Mouse (Mus musculus): ENCODE measurements around the gene Rnf145. TPM values are rescaled to one million over a fixed set of nuclear protein-coding genes. Genes with fewer than 3 reads are reported as not detected.

Rnf145 gene
- polyA plus RNA-seq, 1 experiment from 2014 or later = 102 TPM

DNA sequence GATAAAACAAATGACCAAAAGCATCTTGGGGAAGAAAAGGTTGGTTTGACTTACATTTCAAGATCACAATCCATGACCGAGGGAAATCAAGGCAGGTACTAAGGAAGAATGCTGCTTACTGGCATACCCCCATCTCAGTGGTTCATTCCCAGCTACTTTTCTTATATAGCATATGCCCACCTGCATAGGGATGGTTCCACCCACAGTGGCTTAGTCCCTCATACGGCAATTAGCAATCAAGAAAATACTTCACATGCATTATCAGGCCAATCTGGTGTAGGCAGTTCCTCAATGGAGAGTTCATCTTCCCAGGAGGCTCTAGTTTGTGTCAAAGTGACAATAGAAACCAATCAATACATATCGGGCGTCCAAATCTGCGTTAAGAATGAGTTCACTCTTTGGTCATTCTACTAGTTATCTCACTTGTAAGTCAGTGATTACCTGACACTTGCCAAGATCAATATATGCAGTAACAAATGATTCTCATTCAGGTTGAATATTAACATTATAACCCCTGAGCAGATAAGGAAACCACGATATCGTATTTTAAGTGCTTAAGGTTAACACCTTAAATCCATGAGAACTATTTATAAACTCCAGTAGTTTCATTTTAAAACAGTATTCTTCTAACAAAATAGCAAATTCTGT, 33.6 kb upstream of the Rnf145 start:
- Histone ChIP-seq H3K4me2 (ENCODE audit: low read length) (no peak overlapping the region), H3K27me3 (replicated peaks; ENCODE audit: control insufficient read depth, insufficient read depth, low read length) (no peaks in the 10 kb centered on the region), H3K36me3 (ENCODE audit: control insufficient read depth, insufficient read depth, low read length) (no peaks in the 10 kb centered on the region), H3K27ac (ENCODE audit: low read depth, low read length) (no peak overlapping the region), H3K4me1 (ENCODE audit: control insufficient read depth, insufficient read depth, low read length) (no peaks in the 10 kb centered on the region), H3K9me3 (replicated peaks; ENCODE audit: control insufficient read depth, low read length) (no peaks in the 10 kb centered on the region), H3K9ac (ENCODE audit: low read length) (no peak overlapping the region), H3K4me3 (ENCODE audit: low read depth, low read length) (no peak overlapping the region)
- WGBS = 92% methylated on average over 7 of the region's 7 CpGs
- ATAC-seq (no peak), DNase-seq (ENCODE audit: low spot score) (no peak)

DNA sequence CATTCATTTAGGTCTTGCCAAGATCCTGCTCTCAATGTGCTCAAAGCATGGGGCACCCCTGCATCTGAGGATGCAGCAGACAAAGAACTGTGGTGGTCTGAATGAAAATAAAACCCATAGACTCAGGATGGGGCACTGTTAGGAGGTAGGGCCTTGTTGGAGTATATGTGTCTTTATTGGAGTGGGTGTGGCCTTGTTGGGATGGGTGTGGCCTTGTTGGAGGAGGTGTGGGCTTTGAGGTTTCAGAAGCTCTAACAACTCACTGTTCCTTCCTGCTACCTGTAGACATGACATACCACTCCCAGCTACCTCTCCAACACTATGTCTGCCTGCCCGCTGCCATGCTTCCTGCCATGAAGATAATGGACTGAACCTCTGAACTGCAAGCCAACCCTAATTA, 29.6 kb upstream of the Rnf145 start:
- H3K27me3 ChIP-seq (replicated peaks; ENCODE audit: control insufficient read depth, insufficient read depth, low read length) = no peaks in the 10 kb centered on the region
- H3K9me3 ChIP-seq (replicated peaks; ENCODE audit: control insufficient read depth, low read length) = no peaks in the 10 kb centered on the region
- ATAC-seq (no peak), DNase-seq (ENCODE audit: low spot score) (no peak)
- H3K36me3 ChIP-seq (ENCODE audit: control insufficient read depth, insufficient read depth, low read length) = no peaks in the 10 kb centered on the region
- no peak overlapping the region for H3K9ac ChIP-seq (ENCODE audit: low read length)
- no peak overlapping the region for H3K4me2 ChIP-seq (ENCODE audit: low read length)
- H3K27ac ChIP-seq (ENCODE audit: low read depth, low read length) = no peak overlapping the region
- no peaks in the 10 kb centered on the region for H3K4me1 ChIP-seq (ENCODE audit: control insufficient read depth, insufficient read depth, low read length)
- 93% methylated on average over 1 of the region's 1 CpGs for WGBS
- no peak overlapping the region for H3K4me3 ChIP-seq (ENCODE audit: low read depth, low read length)

DNA sequence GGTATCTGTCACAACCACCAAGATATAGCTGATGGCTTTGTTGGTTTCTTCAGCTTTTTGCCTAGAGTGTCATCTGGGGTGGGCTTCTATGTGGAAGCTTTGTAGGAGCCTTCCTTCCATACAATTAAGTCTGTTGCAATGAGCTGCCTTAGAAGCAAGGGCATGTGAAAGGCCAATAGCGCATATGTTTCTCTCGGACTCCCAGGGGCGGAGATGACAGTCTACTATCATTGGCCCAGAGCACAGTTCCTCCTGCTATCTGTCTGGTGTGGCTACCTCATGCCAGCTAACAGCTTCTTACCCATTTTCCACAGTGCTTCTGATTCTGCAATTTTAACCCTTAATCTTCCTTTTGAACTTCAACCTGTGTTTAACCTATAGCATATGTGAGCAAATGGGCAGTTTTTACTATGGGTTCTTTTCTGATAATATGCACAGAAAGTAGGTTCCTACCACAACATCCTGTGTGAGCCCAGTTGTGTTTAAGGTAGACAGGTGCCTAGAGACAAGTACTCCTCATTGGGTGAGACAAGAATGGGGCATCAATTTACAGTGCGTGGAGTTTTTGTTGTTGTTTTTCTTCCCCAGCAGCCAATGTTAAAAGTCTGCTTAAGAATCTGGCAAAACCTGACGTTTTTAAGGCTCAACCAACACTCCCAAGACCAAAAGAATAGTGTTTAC, 24.0 kb upstream of the Rnf145 start:
- WGBS = 87% methylated on average over 5 of the region's 5 CpGs
- ATAC-seq (no peak), DNase-seq (ENCODE audit: low spot score) (no peak)

DNA sequence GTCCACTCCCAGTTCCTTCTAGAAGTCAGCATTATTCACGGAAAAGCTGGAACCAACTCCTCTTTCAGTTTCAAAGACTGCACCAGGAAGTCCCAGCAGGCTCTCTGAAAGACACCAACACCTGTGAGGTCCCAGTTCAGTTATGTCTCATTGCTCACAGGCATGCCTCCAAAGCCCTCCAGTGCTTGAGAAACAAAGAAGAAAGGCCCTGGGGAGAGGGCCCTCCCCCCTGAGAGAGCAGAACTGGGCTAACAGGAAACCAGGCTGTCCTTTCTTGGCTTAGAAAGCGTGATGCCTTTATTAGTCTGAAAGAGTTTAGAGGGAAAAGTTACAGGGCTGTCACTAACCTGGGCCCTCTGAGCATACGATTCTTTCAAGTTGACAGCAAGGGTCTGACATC, 22.5 kb upstream of the Rnf145 start:
- no peak for ATAC-seq
- H3K9me3 ChIP-seq (replicated peaks; ENCODE audit: control insufficient read depth, low read length) = no peaks in the 10 kb centered on the region
- no peak overlapping the region for H3K27ac ChIP-seq (ENCODE audit: low read depth, low read length)
- no peak overlapping the region for H3K9ac ChIP-seq (ENCODE audit: low read length)
- no peaks in the 10 kb centered on the region for H3K27me3 ChIP-seq (replicated peaks; ENCODE audit: control insufficient read depth, insufficient read depth, low read length)
- DNase-seq (ENCODE audit: low spot score) = no peak
- no peak overlapping the region for H3K4me3 ChIP-seq (ENCODE audit: low read depth, low read length)
- 58% methylated on average over 3 of the region's 3 CpGs for WGBS
- H3K4me2 ChIP-seq (ENCODE audit: low read length) = no peak overlapping the region
- no peaks in the 10 kb centered on the region for H3K4me1 ChIP-seq (ENCODE audit: control insufficient read depth, insufficient read depth, low read length)
- H3K36me3 ChIP-seq (ENCODE audit: control insufficient read depth, insufficient read depth, low read length) = no peaks in the 10 kb centered on the region

More for the DNA sequence above, 24.0 kb upstream of the Rnf145 start:
- Histone ChIP-seq H3K36me3 (ENCODE audit: control insufficient read depth, insufficient read depth, low read length) (no peaks in the 10 kb centered on the region), H3K9ac (ENCODE audit: low read length) (no peak overlapping the region), H3K4me2 (ENCODE audit: low read length) (no peak overlapping the region), H3K4me1 (ENCODE audit: control insufficient read depth, insufficient read depth, low read length) (no peaks in the 10 kb centered on the region), H3K27ac (ENCODE audit: low read depth, low read length) (no peak overlapping the region), H3K4me3 (ENCODE audit: low read depth, low read length) (no peak overlapping the region), H3K9me3 (replicated peaks; ENCODE audit: control insufficient read depth, low read length) (no peaks in the 10 kb centered on the region), H3K27me3 (replicated peaks; ENCODE audit: control insufficient read depth, insufficient read depth, low read length) (no peaks in the 10 kb centered on the region)

DNA sequence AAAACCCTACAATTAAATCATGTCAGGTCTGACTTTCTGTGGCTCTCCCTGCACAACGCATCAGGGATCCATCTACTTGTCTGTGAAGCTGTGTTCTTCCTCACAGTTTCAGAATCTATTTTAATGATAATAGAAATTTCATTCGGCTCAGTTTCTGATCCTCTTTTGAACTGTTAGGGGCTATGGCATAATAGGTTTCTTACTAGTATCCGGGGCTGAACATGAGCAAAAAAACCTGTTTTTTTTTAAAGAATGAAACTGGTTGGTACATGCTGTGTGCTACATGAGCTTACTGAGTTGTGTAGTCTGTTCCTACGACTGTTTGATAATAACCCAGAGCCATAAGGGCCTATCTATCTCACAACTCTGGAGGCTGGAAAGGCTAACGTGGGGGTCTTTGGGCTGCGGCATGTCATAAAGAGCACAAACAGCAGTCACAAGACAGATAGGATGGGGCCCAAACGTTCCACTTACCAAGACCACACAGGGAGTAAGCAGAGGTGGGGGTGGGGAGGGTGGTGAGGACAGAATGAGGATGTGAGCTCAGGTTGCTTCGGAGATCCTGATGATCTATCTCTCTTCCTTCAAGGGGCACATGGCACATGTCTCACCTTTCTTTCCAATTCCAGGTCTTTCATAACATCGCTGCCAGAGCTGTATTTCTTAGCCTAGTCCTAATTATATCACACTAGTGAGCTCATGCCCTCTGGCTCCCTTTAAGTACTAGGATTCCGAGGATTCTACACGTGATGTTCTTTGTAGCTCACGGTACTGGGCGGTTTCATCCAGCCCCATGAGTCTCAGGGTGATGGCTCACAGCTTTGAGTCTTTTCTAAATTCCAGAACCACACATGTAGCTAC, 20.1 kb upstream of the Rnf145 start:
- Histone ChIP-seq H3K4me1 (ENCODE audit: control insufficient read depth, insufficient read depth, low read length) (no peaks in the 10 kb centered on the region), H3K4me3 (ENCODE audit: low read depth, low read length) (no peak overlapping the region), H3K27ac (ENCODE audit: low read depth, low read length) (no peak overlapping the region), H3K4me2 (ENCODE audit: low read length) (no peak overlapping the region), H3K9me3 (replicated peaks; ENCODE audit: control insufficient read depth, low read length) (no peaks in the 10 kb centered on the region), H3K27me3 (replicated peaks; ENCODE audit: control insufficient read depth, insufficient read depth, low read length) (no peaks in the 10 kb centered on the region), H3K9ac (ENCODE audit: low read length) (no peak overlapping the region), H3K36me3 (ENCODE audit: control insufficient read depth, insufficient read depth, low read length) (no peaks in the 10 kb centered on the region)
- DNase-seq (ENCODE audit: low spot score) (no peak), ATAC-seq (no peak)
- 77% methylated on average over 13 of the region's 13 CpGs for WGBS

DNA sequence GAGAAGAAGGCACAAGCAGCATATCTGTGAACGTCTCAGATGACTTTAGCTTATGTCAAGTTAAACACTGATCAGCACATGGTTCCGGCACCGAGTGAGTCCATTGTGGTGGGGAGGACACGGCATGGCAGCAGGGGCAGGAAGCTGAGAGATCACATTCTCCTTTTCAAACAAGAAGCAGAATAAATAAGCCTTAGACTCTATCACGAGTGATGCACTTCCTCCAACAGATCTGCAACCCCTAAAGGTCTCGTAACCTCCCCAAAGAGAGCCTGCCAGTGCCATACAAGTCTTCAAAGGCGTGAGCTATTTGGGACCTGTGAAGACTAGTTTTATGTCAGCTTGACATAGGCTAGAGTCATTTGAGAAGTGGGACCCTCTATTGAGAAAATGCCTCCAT, 17.8 kb upstream of the Rnf145 start:
- Histone ChIP-seq H3K4me2 (ENCODE audit: low read length) (no peak overlapping the region), H3K4me3 (ENCODE audit: low read depth, low read length) (no peak overlapping the region), H3K36me3 (ENCODE audit: control insufficient read depth, insufficient read depth, low read length) (no peaks in the 10 kb centered on the region), H3K9ac (ENCODE audit: low read length) (no peak overlapping the region), H3K9me3 (replicated peaks; ENCODE audit: control insufficient read depth, low read length) (no peaks in the 10 kb centered on the region), H3K27me3 (replicated peaks; ENCODE audit: control insufficient read depth, insufficient read depth, low read length) (no peaks in the 10 kb centered on the region), H3K27ac (ENCODE audit: low read depth, low read length) (no peak overlapping the region), H3K4me1 (ENCODE audit: control insufficient read depth, insufficient read depth, low read length) (no peaks in the 10 kb centered on the region)
- 81% methylated on average over 7 of the region's 7 CpGs for WGBS
- DNase-seq (ENCODE audit: low spot score) (no peak), ATAC-seq (no peak)

DNA sequence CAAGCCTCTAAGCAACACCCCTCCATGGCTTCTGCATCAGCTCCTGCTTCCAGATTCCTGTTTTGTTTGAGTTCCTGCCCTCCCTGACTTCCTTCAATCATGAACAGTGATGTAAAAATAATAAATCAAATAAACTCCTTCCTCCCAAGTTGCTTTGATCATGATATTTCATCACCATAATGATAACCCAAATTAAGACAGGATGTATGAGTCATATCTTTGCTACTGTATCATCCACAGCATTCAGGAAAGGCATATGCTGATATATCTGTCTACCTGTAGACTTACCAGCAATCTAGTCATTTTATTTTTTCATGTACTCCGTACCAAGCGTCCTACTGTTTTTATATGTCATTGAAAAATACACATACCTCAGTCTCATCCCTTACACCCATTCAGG, 17.3 kb upstream of the Rnf145 start:
- Histone ChIP-seq H3K9me3 (replicated peaks; ENCODE audit: control insufficient read depth, low read length) (no peaks in the 10 kb centered on the region), H3K9ac (ENCODE audit: low read length) (no peak overlapping the region), H3K36me3 (ENCODE audit: control insufficient read depth, insufficient read depth, low read length) (no peaks in the 10 kb centered on the region), H3K27ac (ENCODE audit: low read depth, low read length) (no peak overlapping the region), H3K27me3 (replicated peaks; ENCODE audit: control insufficient read depth, insufficient read depth, low read length) (no peaks in the 10 kb centered on the region), H3K4me2 (ENCODE audit: low read length) (no peak overlapping the region), H3K4me3 (ENCODE audit: low read depth, low read length) (no peak overlapping the region), H3K4me1 (ENCODE audit: control insufficient read depth, insufficient read depth, low read length) (no peaks in the 10 kb centered on the region)
- 94% methylated on average over 2 of the region's 2 CpGs for WGBS
- ATAC-seq (no peak), DNase-seq (ENCODE audit: low spot score) (no peak)

DNA sequence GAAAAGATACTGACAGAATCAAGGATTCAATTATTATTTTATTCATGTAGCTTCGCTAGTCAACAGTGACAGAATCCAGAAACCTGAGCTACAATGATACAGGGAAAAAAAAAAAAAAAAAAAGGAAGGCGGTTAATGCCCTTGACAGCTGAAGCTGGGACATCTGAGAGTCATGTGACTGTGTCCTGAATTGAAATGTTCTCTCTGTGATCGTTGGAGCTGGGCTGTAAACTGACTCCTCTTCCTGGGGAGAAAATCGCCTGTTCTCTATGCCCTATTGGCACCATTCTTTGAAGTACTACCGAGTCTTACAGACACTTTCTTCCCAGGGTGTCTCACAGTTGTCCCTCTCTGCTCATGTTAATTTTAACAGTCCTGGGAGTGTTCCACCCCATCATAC, 15.8 kb upstream of the Rnf145 start:
- ATAC-seq = no peak

DNA sequence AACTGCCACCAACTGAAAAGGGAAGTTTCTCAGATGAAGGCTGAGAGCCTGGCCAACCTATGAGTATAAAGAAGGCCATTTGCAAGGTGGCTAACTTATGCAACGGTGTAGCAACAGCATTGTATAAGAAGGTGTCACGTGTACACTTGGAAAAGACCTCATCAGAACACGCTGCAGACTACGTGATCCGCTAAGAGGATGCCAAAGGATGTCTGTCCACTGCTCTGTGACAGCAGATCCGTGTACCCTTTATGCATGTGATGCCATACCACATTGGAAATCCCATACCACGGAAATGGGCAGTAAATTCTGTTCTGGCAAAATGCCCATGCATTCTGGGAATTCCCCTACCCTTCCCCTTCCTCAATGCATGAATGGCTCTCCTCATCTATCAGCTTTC, 14.6 kb upstream of the Rnf145 start:
- ATAC-seq (no peak), DNase-seq (ENCODE audit: low spot score) (no peak)
- Histone ChIP-seq H3K9me3 (replicated peaks; ENCODE audit: control insufficient read depth, low read length) (no peaks in the 10 kb centered on the region), H3K27me3 (replicated peaks; ENCODE audit: control insufficient read depth, insufficient read depth, low read length) (no peaks in the 10 kb centered on the region), H3K4me1 (ENCODE audit: control insufficient read depth, insufficient read depth, low read length) (no peaks in the 10 kb centered on the region), H3K9ac (ENCODE audit: low read length) (no peak overlapping the region), H3K27ac (ENCODE audit: low read depth, low read length) (no peak overlapping the region), H3K36me3 (ENCODE audit: control insufficient read depth, insufficient read depth, low read length) (no peaks in the 10 kb centered on the region), H3K4me3 (ENCODE audit: low read depth, low read length) (no peak overlapping the region), H3K4me2 (ENCODE audit: low read length) (no peak overlapping the region)
- 93% methylated on average over 7 of the region's 7 CpGs for WGBS

More for the DNA sequence above, 15.8 kb upstream of the Rnf145 start:
- H3K27ac ChIP-seq (ENCODE audit: low read depth, low read length) = no peak overlapping the region
- no peaks in the 10 kb centered on the region for H3K4me1 ChIP-seq (ENCODE audit: control insufficient read depth, insufficient read depth, low read length)
- H3K36me3 ChIP-seq (ENCODE audit: control insufficient read depth, insufficient read depth, low read length) = no peaks in the 10 kb centered on the region
- no peak for DNase-seq (ENCODE audit: low spot score)
- no peak overlapping the region for H3K9ac ChIP-seq (ENCODE audit: low read length)
- no peaks in the 10 kb centered on the region for H3K9me3 ChIP-seq (replicated peaks; ENCODE audit: control insufficient read depth, low read length)
- H3K4me2 ChIP-seq (ENCODE audit: low read length) = no peak overlapping the region
- no peak overlapping the region for H3K4me3 ChIP-seq (ENCODE audit: low read depth, low read length)
- H3K27me3 ChIP-seq (replicated peaks; ENCODE audit: control insufficient read depth, insufficient read depth, low read length) = no peaks in the 10 kb centered on the region
- WGBS = 56% methylated on average over 5 of the region's 5 CpGs
